Mouse (Mus musculus) intestine, embryonic 16.5 days (tissue): ENCODE results near the gene Epha10. TPM values are rescaled to one million over a fixed set of nuclear protein-coding genes. Genes with fewer than 3 reads are reported as not detected.

Source experiments
- ATAC-seq: fragments of 200-750 bp; cut with Nextera tagmentation; 2 replicates; pipeline ENCODE4 v1.8.0; 2017; ENCODE audit warnings: moderate TSS enrichment, moderate library complexity
- H3K27ac ChIP-seq: fragments of 300-500 bp; sonication (generic); 2 replicates; pipeline ENCODE4 v1.5.1; 2014; ENCODE audit warnings: mild to moderate bottlenecking, low read length
- H3K27me3 ChIP-seq: fragments of 300-500 bp; sonication (generic); replicated peaks from 2 replicates; pipeline ENCODE4 v1.6.1; 2014; ENCODE audit warnings: low read length, control low read depth, mixed read lengths; ENCODE audit not compliant: control insufficient read depth, insufficient read depth
- H3K36me3 ChIP-seq: fragments of 300-500 bp; sonication (generic); 2 replicates; pipeline ENCODE4 v1.6.1; 2014; ENCODE audit warnings: low read length, control low read depth; ENCODE audit not compliant: control insufficient read depth, insufficient read depth
- H3K4me1 ChIP-seq: fragments of 300-500 bp; sonication (generic); 2 replicates; pipeline ENCODE4 v1.6.1; 2014; ENCODE audit warnings: low read length, control low read depth, mixed read lengths; ENCODE audit not compliant: control insufficient read depth, insufficient read depth
- H3K4me2 ChIP-seq: fragments of 300-500 bp; sonication (generic); 2 replicates; pipeline ENCODE4 v1.6.1; 2014; ENCODE audit warnings: low read depth, low read length, control low read depth
- H3K4me3 ChIP-seq: fragments of 300-500 bp; sonication (generic); 2 replicates; pipeline ENCODE4 v1.5.1; 2014; ENCODE audit warnings: mild to moderate bottlenecking, low read length
- H3K9ac ChIP-seq: fragments of 300-500 bp; sonication (generic); 2 replicates; pipeline ENCODE4 v1.6.1; 2014; ENCODE audit warnings: low read depth, low read length
- H3K9me3 ChIP-seq: fragments of 300-500 bp; sonication (generic); 2 replicates; pipeline ENCODE4 v1.6.1; 2016; ENCODE audit warnings: low read length, control low read depth; ENCODE audit not compliant: control insufficient read depth
- WGBS: fragments of 180-500 bp; shearing (Covaris S2); extraction: QIAGEN DNeasy Blood & Tissue Kit; methylation state at CpG from one replicate; pipeline ENCODE4 v1.1.7; 2014; 5-methylcytosine and 5-hydroxymethylcytosine counted together
- polyA plus RNA-seq: library from polyadenylated mRNA; unstranded; fragments of >200 nt; fragmentation: Nextera tagmentation; extraction: Ambion mirVana; gene quantifications from 2 replicates; pipeline ENCODE4 v1.2.1, GENCODE M21; 2015

The Epha10 gene
- polyA plus RNA-seq, 1 experiment from 2014 or later, result 0.07 TPM

GRCm38 (mm10) chr4:124888702-124889101 lies 8.0 kb downstream of the Epha10 start:
- Histone ChIP-seq H3K9me3 (no peaks in the 10 kb centered on the region), H3K4me2 (no peak overlapping the region), H3K27me3 (peaks cover 25% of the 10 kb centered on the region), H3K36me3 (no peaks in the 10 kb centered on the region), H3K9ac (no peak overlapping the region), H3K27ac (no peak overlapping the region), H3K4me1 (no peaks in the 10 kb centered on the region), H3K4me3 (no peak overlapping the region)
- ATAC-seq, result no peak
- 69% methylated on average over 7 of the region's 7 CpGs for WGBS

GRCm38 (mm10) chr4:124889935-124890334 lies 9.2 kb downstream of the Epha10 start:
- no peak overlapping the region for H3K27ac ChIP-seq
- WGBS, result 83% methylated on average over 2 of the region's 2 CpGs
- no peaks in the 10 kb centered on the region for H3K36me3 ChIP-seq
- no peaks in the 10 kb centered on the region for H3K9me3 ChIP-seq
- peaks cover 32% of the 10 kb centered on the region for H3K27me3 ChIP-seq
- no peak for ATAC-seq
- H3K4me2 ChIP-seq, result no peak overlapping the region
- no peak overlapping the region for H3K4me3 ChIP-seq
- H3K9ac ChIP-seq, result no peak overlapping the region
- peaks cover 6% of the 10 kb centered on the region for H3K4me1 ChIP-seq

DNA sequence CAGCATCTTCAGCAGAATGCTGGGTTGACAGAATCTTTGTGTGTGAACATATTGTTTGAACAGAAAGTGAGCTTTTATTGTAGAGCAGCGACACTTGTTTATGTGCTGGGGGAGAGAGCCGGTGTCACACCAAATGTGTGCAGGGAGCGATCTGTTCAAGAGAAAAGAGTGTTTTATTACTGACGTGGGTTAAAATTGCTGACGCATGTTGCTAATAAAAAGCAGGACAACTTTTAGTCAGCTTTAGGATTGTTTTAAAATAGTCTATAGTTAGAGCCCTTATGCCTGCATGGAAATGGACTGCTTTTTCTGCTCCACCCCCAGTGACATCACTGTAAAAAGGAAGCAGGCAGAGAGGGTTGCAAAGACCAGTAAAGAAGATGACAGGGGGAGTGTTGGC lies 10.1 kb downstream of the Epha10 start:
- no peak overlapping the region for H3K27ac ChIP-seq
- H3K36me3 ChIP-seq, result no peaks in the 10 kb centered on the region
- no peak overlapping the region for H3K9ac ChIP-seq
- peaks cover 6% of the 10 kb centered on the region for H3K4me1 ChIP-seq
- no peak for ATAC-seq
- H3K4me3 ChIP-seq, result no peak overlapping the region
- no peak overlapping the region for H3K4me2 ChIP-seq
- 77% methylated on average over 5 of the region's 5 CpGs for WGBS
- H3K27me3 ChIP-seq, result peaks cover 39% of the 10 kb centered on the region
- H3K9me3 ChIP-seq, result no peaks in the 10 kb centered on the region

- Histone ChIP-seq H3K27ac (no peak overlapping the region), H3K9me3 (no peaks in the 10 kb centered on the region), H3K4me1 (peaks cover 6% of the 10 kb centered on the region), H3K4me2 (no peak overlapping the region), H3K27me3 (peaks cover 35% of the 10 kb centered on the region), H3K36me3 (no peaks in the 10 kb centered on the region), H3K9ac (no peak overlapping the region), H3K4me3 (no peak overlapping the region)
- 31% methylated on average over 6 of the region's 6 CpGs for WGBS
- no peak for ATAC-seq
These were observed 13.1 kb downstream of the Epha10 start for GRCm38 (mm10) chr4:124893769-124894168.

- Histone ChIP-seq H3K4me3 (peak overlapping the region; percentile 45), H3K36me3 (no peaks in the 10 kb centered on the region), H3K9me3 (no peaks in the 10 kb centered on the region), H3K27ac (no peak overlapping the region), H3K4me1 (peaks cover 6% of the 10 kb centered on the region), H3K27me3 (peaks cover 36% of the 10 kb centered on the region), H3K4me2 (peak overlapping the region; percentile 82), H3K9ac (peak overlapping the region; percentile 29; the same call in 1 of the 2 replicates)
- 2% methylated on average over 80 of the region's 83 CpGs for WGBS
- peak; percentile 33 for ATAC-seq
These were observed 14.1 kb downstream of the Epha10 start for GRCm38 (mm10) chr4:124894508-124895428.

DNA sequence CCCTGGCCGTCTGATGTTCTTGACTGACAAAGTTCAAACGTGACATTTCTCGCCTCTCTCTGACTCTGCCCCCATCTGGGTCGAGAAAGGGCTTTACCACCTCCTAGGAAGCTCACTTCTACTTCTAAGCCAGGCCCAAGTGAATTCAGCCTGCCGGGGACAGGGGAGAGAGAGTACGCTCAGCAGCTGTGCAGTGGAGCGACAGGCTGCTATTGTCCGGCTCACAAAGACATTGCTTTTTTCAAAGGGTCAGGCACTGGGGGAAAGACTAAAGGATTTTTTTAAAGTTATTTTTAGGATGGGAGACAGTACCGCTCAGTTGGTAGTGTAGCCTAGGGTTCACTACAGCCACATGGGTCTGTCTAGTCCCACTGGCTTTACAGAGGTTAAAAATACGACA lies 17.7 kb downstream of the Epha10 start:
- H3K27ac ChIP-seq, result no peak overlapping the region
- peaks cover 6% of the 10 kb centered on the region for H3K4me1 ChIP-seq
- no peak overlapping the region for H3K4me3 ChIP-seq
- no peaks in the 10 kb centered on the region for H3K9me3 ChIP-seq
- no peak for ATAC-seq
- H3K9ac ChIP-seq, result no peak overlapping the region
- H3K27me3 ChIP-seq, result peaks cover 27% of the 10 kb centered on the region
- H3K36me3 ChIP-seq, result no peaks in the 10 kb centered on the region
- 65% methylated on average over 10 of the region's 10 CpGs for WGBS
- no peak overlapping the region for H3K4me2 ChIP-seq

- no peaks in the 10 kb centered on the region for H3K9me3 ChIP-seq
- 48% methylated on average over 5 of the region's 5 CpGs for WGBS
- no peak overlapping the region for H3K9ac ChIP-seq
- no peaks in the 10 kb centered on the region for H3K36me3 ChIP-seq
- H3K27me3 ChIP-seq, result peaks cover 15% of the 10 kb centered on the region
- H3K27ac ChIP-seq, result no peak overlapping the region
- H3K4me2 ChIP-seq, result no peak overlapping the region
- no peak overlapping the region for H3K4me3 ChIP-seq
- no peak for ATAC-seq
- 0 out of 2 replicates have a peak, but pooled peaks cover under 1% of the 10 kb centered on the region for H3K4me1 ChIP-seq
These were observed 19.2 kb downstream of the Epha10 start for GRCm38 (mm10) chr4:124899906-124900305.

DNA sequence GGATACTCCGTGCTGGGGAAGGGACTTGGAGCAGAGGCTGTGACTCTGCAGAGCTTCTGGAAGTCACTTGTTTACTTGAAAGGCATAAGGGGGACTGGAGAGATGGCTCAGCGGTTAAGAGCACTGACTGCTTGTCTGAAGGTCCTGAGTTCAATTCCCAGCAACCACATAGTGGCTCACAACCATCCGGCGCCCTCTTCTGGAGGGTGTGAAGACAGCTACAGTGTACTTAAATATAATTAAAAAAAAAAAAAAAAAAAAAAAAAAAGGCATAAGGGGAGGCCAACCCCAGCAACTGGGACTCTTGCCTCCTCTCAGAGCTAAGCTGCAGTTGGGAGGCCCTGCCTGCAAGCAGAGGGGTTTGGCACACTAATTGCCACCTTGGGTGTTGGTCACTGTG lies 24.7 kb downstream of the Epha10 start:
- Histone ChIP-seq H3K27ac (no peak overlapping the region), H3K9ac (no peak overlapping the region), H3K9me3 (no peaks in the 10 kb centered on the region), H3K36me3 (no peaks in the 10 kb centered on the region), H3K27me3 (0 out of 2 replicates have a peak, but pooled peaks cover 3% of the 10 kb centered on the region), H3K4me3 (no peak overlapping the region), H3K4me2 (no peak overlapping the region), H3K4me1 (peaks cover 8% of the 10 kb centered on the region; the same call in 1 of the 2 replicates)
- 56% methylated on average over 4 of the region's 4 CpGs for WGBS
- ATAC-seq, result no peak

- 0 out of 2 replicates have a peak overlapping the region, but pooled peaks have one; percentile 17 for H3K4me3 ChIP-seq
- no peaks in the 10 kb centered on the region for H3K36me3 ChIP-seq
- H3K4me1 ChIP-seq, result peaks cover 8% of the 10 kb centered on the region; the same call in 1 of the 2 replicates
- no peak overlapping the region for H3K27ac ChIP-seq
- 11% methylated on average over 21 of the region's 21 CpGs for WGBS
- ATAC-seq, result peak; percentile 50
- H3K9ac ChIP-seq, result peak overlapping the region; percentile 7; the same call in 1 of the 2 replicates
- 0 out of 2 replicates have a peak, but pooled peaks cover 3% of the 10 kb centered on the region for H3K27me3 ChIP-seq
- peak overlapping the region; percentile 38 for H3K4me2 ChIP-seq
- no peaks in the 10 kb centered on the region for H3K9me3 ChIP-seq
These were observed 25.5 kb downstream of the Epha10 start for GRCm38 (mm10) chr4:124905971-124906822.
